Mouse (Mus musculus): ENCODE measurements around the gene Olfr873.

- TF ChIP-seq CTCF (IDR thresholded peaks at IDR 0.05; ENCODE audit: control insufficient read depth, insufficient read depth, insufficient replicate concordance, low read depth, low read length), result no peak
- TF ChIP-seq POLR2A (IDR thresholded peaks at IDR 0.05; ENCODE audit: control insufficient read depth, low read depth, low read length), result no peak
Measured at GRCm38 (mm10) chr9:20335994-20336393, 37.7 kb downstream of the Olfr873 start, which contains the start of gene Olfr18.
